Mouse (Mus musculus) stomach, embryonic 14.5 days (tissue): ENCODE results near the gene Ppm1g. TPM values are rescaled to one million over a fixed set of nuclear protein-coding genes. Genes with fewer than 3 reads are reported as not detected.

ENCODE experiments used
- ATAC-seq: fragments of 200-750 bp; cut with Nextera tagmentation; 2 replicates; pipeline ENCODE4 v1.8.0; 2017; ENCODE audit warnings: low read depth, moderate TSS enrichment; ENCODE audit not compliant: insufficient number of reproducible peaks, insufficient read depth, low FRiP score
- H3K27ac ChIP-seq: fragments of 300-500 bp; sonication (generic); 2 replicates; pipeline ENCODE4 v1.5.1; 2014; ENCODE audit warnings: mild to moderate bottlenecking, low read length, moderate library complexity, mixed read lengths
- H3K27me3 ChIP-seq: fragments of 300-500 bp; sonication (generic); 2 replicates; pipeline ENCODE4 v1.6.1; 2014; ENCODE audit warnings: low read length, control low read depth, mixed read lengths; ENCODE audit not compliant: control insufficient read depth, insufficient read depth
- H3K36me3 ChIP-seq: fragments of 300-500 bp; sonication (generic); 2 replicates; pipeline ENCODE4 v1.6.1; 2014; ENCODE audit warnings: mild to moderate bottlenecking, control low read depth, low read length, moderate library complexity, mixed read lengths; ENCODE audit not compliant: control insufficient read depth, insufficient read depth
- H3K4me1 ChIP-seq: fragments of 300-500 bp; sonication (generic); 2 replicates; pipeline ENCODE4 v1.6.1; 2014; ENCODE audit warnings: low read length, control low read depth, mixed read lengths; ENCODE audit not compliant: control insufficient read depth, insufficient read depth
- H3K4me2 ChIP-seq: fragments of 300-500 bp; sonication (generic); replicated peaks from 2 replicates; pipeline ENCODE4 v1.6.1; 2014; ENCODE audit warnings: low read depth, low read length, control low read depth
- H3K4me3 ChIP-seq: fragments of 300-500 bp; sonication (generic); 2 replicates; pipeline ENCODE4 v1.5.1; 2014; ENCODE audit warnings: low read depth, low read length, control low read depth
- H3K9ac ChIP-seq: fragments of 300-500 bp; sonication (generic); replicated peaks from 2 replicates; pipeline ENCODE4 v1.6.1; 2014; ENCODE audit warnings: low read depth, mild to moderate bottlenecking, control low read depth, low read length, moderate library complexity, mixed read lengths
- H3K9me3 ChIP-seq: fragments of 300-500 bp; sonication (generic); 2 replicates; pipeline ENCODE4 v1.6.1; 2016; ENCODE audit warnings: low read depth, low read length, control low read depth; ENCODE audit not compliant: control insufficient read depth
- WGBS: fragments of 180-500 bp; shearing (Covaris S2); extraction: QIAGEN DNeasy Blood & Tissue Kit; methylation state at CpG from one replicate; pipeline ENCODE4 v1.1.7; 2014; 5-methylcytosine and 5-hydroxymethylcytosine counted together
- polyA plus RNA-seq: library from polyadenylated mRNA; unstranded; fragments of >200 nt; fragmentation: Nextera tagmentation; extraction: Ambion mirVana; gene quantifications from 2 replicates; pipeline ENCODE4 v1.2.1, GENCODE M21; 2014

Ppm1g gene
- polyA plus RNA-seq, 1 experiment from 2014 or later: 112 TPM

DNA sequence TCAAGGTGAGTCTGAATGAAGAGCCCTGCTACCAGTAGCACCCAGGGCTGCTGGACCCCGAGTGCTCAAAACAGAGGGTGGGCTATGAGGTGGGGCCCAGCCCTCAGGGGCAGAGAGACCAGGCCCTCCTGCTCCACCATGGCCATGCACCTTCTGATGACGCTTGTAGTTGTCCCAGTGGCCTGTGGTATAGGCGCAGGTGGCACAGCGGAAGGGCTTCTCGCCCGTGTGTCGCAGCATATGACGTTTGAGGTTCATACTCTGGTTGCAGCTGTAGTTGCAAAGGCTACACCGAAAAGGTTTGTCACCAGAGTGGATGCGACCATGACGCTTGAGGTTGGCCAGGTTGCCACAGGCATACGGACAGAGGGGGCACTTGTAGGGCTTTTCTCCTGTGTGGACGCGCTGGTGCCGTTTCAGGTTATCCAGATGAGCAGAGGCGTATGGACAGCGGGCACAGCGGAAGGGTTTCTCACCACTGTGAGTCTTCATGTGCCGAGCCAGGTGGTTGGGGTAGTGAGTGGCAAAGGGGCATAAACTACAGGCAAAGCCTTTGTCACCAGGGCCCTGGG, 21.1 kb downstream of the Ppm1g start:
- H3K4me3 ChIP-seq: no peak overlapping the region
- no peak for ATAC-seq
- H3K27ac ChIP-seq: no peak overlapping the region
- no peak overlapping the region for H3K9ac ChIP-seq
- WGBS: 90% methylated on average over 19 of the region's 19 CpGs
- no peaks in the 10 kb centered on the region for H3K27me3 ChIP-seq
- peaks cover 13% of the 10 kb centered on the region; the same call in 1 of the 2 replicates for H3K4me1 ChIP-seq
- H3K4me2 ChIP-seq: no peak overlapping the region
- peaks cover 71% of the 10 kb centered on the region for H3K36me3 ChIP-seq
- peaks cover 5% of the 10 kb centered on the region for H3K9me3 ChIP-seq

DNA sequence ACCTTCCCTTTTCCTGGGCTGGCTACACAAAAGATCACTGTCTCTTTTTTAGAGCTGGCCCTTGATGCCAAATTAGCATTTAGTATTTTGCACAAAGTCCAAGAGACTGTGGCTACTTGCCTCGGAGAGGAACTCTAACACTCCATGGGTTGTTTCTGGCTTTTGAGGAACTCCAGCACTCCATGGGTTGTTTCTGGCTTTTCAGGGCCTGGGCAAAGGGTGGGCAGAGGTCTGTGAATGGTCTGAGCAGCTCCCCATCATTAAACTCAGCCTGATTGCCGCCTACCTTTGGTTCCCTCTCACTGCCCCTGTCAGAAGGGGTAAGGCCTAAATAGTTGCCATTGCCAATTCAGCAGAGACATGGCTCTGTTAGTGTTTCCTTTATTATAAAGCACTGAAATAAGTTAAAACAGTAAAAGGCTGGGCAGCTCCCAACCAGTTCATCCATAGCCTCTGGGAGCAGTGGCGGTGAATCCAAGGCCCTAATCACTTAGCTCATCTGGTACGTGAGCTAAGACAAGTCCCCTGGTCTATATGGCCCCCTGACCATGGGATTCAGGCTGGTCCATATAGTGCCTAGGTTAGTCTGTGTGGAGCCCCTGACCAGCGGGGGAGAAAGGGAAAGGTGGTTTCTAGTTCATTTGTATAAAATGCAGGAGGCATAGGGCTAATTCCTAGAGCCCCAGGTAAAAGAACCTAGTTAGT, 21.7 kb downstream of the Ppm1g start:
- WGBS: 81% methylated on average over 5 of the region's 5 CpGs

DNA sequence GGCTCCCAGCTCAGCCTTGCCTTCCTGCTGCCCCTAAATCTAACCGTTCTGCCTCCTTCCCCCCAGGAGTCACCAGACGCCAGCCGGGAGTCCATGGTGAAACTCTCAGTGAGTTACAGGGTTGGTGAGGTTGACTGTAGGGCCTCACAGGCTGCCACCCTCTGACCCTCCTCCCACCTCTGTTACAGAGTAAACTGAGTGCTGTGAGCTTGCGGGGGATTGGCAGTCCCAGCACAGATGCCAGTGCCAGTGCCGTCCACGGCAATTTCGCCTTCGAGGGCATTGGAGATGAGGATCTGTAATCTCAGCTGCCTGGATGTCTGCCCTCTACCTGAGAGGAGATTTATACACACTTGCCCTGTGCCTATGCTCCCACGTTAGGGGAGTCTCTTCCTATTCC, 22.3 kb downstream of the Ppm1g start:
- peaks cover 5% of the 10 kb centered on the region for H3K9me3 ChIP-seq
- no peak overlapping the region for H3K4me2 ChIP-seq
- WGBS: 83% methylated on average over 9 of the region's 9 CpGs
- H3K27ac ChIP-seq: no peak overlapping the region
- H3K4me1 ChIP-seq: peaks cover 18% of the 10 kb centered on the region; the same call in 1 of the 2 replicates
- ATAC-seq: no peak
- H3K36me3 ChIP-seq: peaks cover 65% of the 10 kb centered on the region
- H3K27me3 ChIP-seq: no peaks in the 10 kb centered on the region
- no peak overlapping the region for H3K9ac ChIP-seq
- no peak overlapping the region for H3K4me3 ChIP-seq

More for the DNA sequence above, 21.7 kb downstream of the Ppm1g start:
- ATAC-seq: no peak
- peaks cover 69% of the 10 kb centered on the region for H3K36me3 ChIP-seq
- no peak overlapping the region for H3K4me2 ChIP-seq
- no peaks in the 10 kb centered on the region for H3K27me3 ChIP-seq
- no peak overlapping the region for H3K9ac ChIP-seq
- H3K4me1 ChIP-seq: peaks cover 18% of the 10 kb centered on the region; the same call in 1 of the 2 replicates
- H3K9me3 ChIP-seq: peaks cover 5% of the 10 kb centered on the region
- H3K4me3 ChIP-seq: no peak overlapping the region
- no peak overlapping the region for H3K27ac ChIP-seq

DNA sequence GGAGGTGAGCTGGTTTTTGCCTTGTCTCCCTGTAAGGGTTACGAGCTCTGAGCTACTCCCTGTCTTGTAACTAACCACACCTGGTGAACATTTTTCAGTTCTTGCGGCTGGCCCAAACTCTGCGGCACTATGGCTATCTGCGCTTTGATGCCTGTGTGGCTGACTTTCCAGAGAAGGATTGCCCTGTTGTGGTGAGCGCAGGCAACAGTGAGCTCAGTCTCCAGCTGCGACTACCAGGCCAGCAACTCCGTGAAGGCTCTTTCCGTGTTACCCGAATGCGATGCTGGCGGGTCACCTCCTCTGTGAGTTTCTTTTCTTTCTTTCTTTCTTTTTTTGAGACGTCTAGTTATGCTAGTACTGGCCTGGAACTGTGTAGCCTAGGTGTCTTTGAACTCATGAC, 23.4 kb downstream of the Ppm1g start:
- Histone ChIP-seq H3K4me1 (peaks cover 15% of the 10 kb centered on the region; the same call in 1 of the 2 replicates), H3K27ac (no peak overlapping the region), H3K4me2 (no peak overlapping the region), H3K36me3 (peaks cover 60% of the 10 kb centered on the region), H3K4me3 (no peak overlapping the region), H3K9ac (no peak overlapping the region), H3K9me3 (peaks cover 5% of the 10 kb centered on the region), H3K27me3 (no peaks in the 10 kb centered on the region)
- ATAC-seq: no peak
- WGBS: 90% methylated on average over 12 of the region's 12 CpGs

DNA sequence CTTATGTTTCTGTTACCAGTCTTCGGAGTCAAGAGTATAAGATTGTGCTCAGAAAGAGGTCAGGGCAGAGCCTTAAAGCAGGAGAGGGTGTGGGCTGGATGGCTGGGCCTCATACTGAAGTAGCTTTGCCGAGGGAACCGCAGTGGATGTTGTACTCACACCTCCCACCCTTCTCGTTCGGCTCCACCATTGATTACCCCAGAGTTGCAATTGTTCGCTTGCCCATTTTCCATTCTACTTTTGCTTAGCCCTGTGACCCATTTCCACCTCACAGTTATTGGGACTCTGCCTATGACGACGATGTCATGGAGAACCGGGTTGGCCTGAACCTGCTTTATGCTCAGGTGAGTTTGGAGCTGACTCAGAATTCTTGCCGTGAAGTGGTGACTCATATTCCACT, 24.3 kb downstream of the Ppm1g start:
- no peak for ATAC-seq
- Histone ChIP-seq H3K9ac (no peak overlapping the region), H3K4me1 (peaks cover 21% of the 10 kb centered on the region; the same call in 1 of the 2 replicates), H3K27ac (no peak overlapping the region), H3K4me3 (no peak overlapping the region), H3K9me3 (peaks cover 5% of the 10 kb centered on the region), H3K36me3 (peaks cover 60% of the 10 kb centered on the region), H3K4me2 (no peak overlapping the region), H3K27me3 (no peaks in the 10 kb centered on the region)
- 91% methylated on average over 10 of the region's 10 CpGs for WGBS

DNA sequence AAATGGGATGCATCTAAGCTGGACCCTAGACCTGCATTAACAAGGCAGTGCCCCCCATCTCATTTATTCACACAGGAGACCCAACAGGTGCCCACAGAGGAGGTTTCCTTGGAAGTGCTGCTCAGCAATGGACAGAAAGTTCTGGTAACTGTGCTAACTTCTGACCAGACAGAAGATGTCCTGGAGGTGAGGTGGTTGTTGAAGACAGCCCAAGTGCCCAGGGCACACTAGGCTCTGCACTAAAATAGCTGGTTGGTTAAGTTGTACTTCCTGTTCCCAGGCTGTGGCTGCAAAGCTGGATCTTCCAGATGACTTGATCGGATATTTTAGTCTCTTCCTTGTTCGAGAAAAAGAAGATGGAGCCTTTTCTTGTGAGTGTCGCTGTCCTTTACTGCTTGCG, 24.8 kb downstream of the Ppm1g start:
- Histone ChIP-seq H3K4me3 (no peak overlapping the region), H3K9ac (no peak overlapping the region), H3K4me2 (no peak overlapping the region), H3K4me1 (peaks cover 18% of the 10 kb centered on the region; the same call in 1 of the 2 replicates), H3K9me3 (peaks cover 5% of the 10 kb centered on the region), H3K27me3 (no peaks in the 10 kb centered on the region), H3K36me3 (peaks cover 63% of the 10 kb centered on the region), H3K27ac (no peak overlapping the region)
- 88% methylated on average over 4 of the region's 4 CpGs for WGBS
- ATAC-seq: no peak

DNA sequence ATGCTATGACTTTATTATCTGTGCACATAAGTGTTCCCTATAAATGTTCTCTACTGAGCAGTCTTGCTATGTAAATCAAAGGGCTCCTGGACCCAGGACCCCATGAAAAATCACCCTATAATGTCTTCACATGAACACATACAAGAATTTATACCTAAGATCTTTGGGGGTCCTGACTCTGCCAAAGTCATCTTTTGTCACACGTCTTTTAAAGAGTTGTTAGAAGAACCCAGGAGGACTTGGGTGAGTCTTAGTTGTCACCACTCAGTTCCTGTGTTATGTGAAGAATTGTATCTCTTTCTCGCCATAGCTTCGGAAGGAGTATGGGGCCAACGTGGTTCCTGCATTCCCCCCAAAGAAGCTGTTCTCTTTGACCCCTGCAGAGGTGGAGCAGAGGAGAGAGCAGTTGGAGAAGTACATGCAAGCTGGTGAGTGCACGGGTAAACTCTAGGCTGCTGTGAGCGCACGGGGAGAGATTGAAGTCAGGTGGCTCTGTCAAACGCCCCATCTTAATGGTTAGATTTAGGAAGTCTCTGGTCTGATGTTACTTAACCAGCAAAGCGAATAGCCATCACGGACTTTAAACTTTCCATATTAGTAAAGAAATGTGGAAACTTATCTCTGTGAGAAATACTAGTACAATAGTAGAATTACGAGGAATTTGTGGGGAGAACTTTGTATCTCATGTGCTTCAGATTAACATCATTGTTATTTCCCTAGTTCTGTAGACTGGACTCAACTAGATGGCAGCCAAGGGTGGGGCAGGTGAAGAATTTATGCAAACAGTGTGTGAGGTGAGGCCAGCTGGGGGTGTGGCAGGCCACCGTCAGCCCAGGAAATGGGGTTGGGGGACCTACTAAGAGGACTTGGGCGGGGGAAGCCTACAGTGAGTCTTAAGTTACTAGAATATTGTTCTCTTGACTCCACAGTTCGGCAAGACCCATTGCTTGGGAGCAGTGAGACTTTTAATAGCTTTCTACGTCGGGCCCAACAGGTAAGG, 25.7 kb downstream of the Ppm1g start:
- peak overlapping the region; percentile 88; the same call in 1 of the 2 replicates for H3K4me3 ChIP-seq
- H3K4me2 ChIP-seq: peak overlapping the region; percentile 76
- H3K9me3 ChIP-seq: no peaks in the 10 kb centered on the region
- H3K9ac ChIP-seq: no peak overlapping the region
- H3K27me3 ChIP-seq: no peaks in the 10 kb centered on the region
- no peak for ATAC-seq
- H3K27ac ChIP-seq: no peak overlapping the region
- H3K4me1 ChIP-seq: peaks cover 14% of the 10 kb centered on the region; the same call in 1 of the 2 replicates
- H3K36me3 ChIP-seq: peaks cover 64% of the 10 kb centered on the region
- 90% methylated on average over 16 of the region's 16 CpGs for WGBS

DNA sequence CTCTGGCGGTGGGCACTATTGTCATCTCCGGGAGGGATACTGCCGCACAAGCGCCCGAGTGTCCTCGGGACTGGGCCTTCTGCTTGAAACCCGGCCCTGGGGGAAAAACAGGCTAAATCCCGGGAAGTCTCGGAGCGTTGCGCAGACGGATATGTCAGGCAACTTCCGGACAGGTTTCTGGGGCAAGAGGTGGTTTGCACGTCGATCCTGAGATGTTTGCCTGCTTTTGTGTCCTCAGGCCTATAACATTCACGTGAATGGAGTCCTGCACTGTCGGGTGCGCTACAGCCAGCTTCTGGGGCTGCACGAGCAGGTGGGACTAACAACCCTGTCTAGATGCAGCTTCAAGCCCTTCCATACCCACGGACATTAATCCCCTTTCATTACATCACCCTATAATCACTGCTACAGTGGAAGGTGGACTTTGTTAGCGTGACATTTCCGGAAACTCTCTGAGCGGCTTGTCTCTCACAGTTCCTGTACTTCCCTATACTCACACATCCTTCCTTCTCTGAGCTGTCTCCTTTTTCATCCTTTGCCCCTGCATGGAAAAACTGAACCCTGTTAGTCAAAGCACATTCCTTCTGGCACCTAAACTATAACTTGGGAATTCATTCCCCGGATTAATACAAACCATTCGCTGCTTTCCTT, 26.7 kb downstream of the Ppm1g start:
- peak overlapping the region; percentile 69 for H3K9ac ChIP-seq
- peak overlapping the region; percentile 88 for H3K4me3 ChIP-seq
- H3K27me3 ChIP-seq: no peaks in the 10 kb centered on the region
- no peak for ATAC-seq
- peaks cover 14% of the 10 kb centered on the region; the same call in 1 of the 2 replicates for H3K4me1 ChIP-seq
- H3K9me3 ChIP-seq: no peaks in the 10 kb centered on the region
- H3K27ac ChIP-seq: peak overlapping the region; percentile 80
- H3K36me3 ChIP-seq: peaks cover 60% of the 10 kb centered on the region
- WGBS: 12% methylated on average over 25 of the region's 25 CpGs
- peak overlapping the region; percentile 76 for H3K4me2 ChIP-seq
